Mouse (Mus musculus) cerebellum, postnatal 14 days (tissue): ENCODE results near the gene Ercc5.

Experiments
- DNase-seq, 2 experiments: peaks; one replicate each; pipeline ENCODE4 v3.0.0; 2021; ENCODE audit warnings: mixed read lengths in 2 of 2

Ercc5 gene

GRCm38 (mm10) chr1:44147563-44148381 is at the start of gene Ercc5:
Ercc5 (plus strand) TSS chr1:44147744.
- peak; percentile 83 to 88 for DNase-seq

- DNase-seq: peak; percentile 33 to 50
Measured at GRCm38 (mm10) chr1:44101448-44102225, 45.9 kb upstream of the Ercc5 start.

GRCm38 (mm10) chr1:44102259-44102717 is 45.3 kb upstream of the Ercc5 start, which contains the start of gene Tex30:
Tex30 (minus strand) TSS chr1:44102441.
- DNase-seq: peak; percentile 93 to 95

GRCm38 (mm10) chr1:44102939-44103338 is 44.6 kb upstream of the Ercc5 start:
- DNase-seq: no peak

- DNase-seq: no peak
Measured at GRCm38 (mm10) chr1:44117571-44117970, 30.0 kb upstream of the Ercc5 start.

- peak; percentile 90 for DNase-seq
Measured at GRCm38 (mm10) chr1:44118239-44119054, 29.1 kb upstream of the Ercc5 start, which contains the start of the genes Kdelc1 and Bivm. Kdelc1 (minus strand) TSS chr1:44118808. Bivm (plus strand) TSS chr1:44118957.

GRCm38 (mm10) chr1:44119201-44120073 is 28.1 kb upstream of the Ercc5 start:
- peak; percentile 82 to 84 for DNase-seq

GRCm38 (mm10) chr1:44120074-44120406 is 27.5 kb upstream of the Ercc5 start:
- DNase-seq: no peak

- DNase-seq: no peak
Measured at GRCm38 (mm10) chr1:44122256-44122655, 25.3 kb upstream of the Ercc5 start.

GRCm38 (mm10) chr1:44125590-44125989 is 22.0 kb upstream of the Ercc5 start:
- no peak for DNase-seq

- DNase-seq: no peak
Measured at GRCm38 (mm10) chr1:44129929-44130581, 17.5 kb upstream of the Ercc5 start.

GRCm38 (mm10) chr1:44140232-44140631 is 7.3 kb upstream of the Ercc5 start:
- no peak for DNase-seq

GRCm38 (mm10) chr1:44142747-44143146 is 4.8 kb upstream of the Ercc5 start:
- no peak for DNase-seq

GRCm38 (mm10) chr1:44148706-44149105 is 1.2 kb downstream of the Ercc5 start:
- peak in 1 of 2 experiments; percentile 16 for DNase-seq

GRCm38 (mm10) chr1:44155287-44155686 is 7.7 kb downstream of the Ercc5 start:
- DNase-seq: no peak

GRCm38 (mm10) chr1:44158317-44158716 is 10.8 kb downstream of the Ercc5 start:
- DNase-seq: no peak

GRCm38 (mm10) chr1:44161818-44162217 is 14.3 kb downstream of the Ercc5 start:
- no peak for DNase-seq

GRCm38 (mm10) chr1:44162389-44162788 is 14.8 kb downstream of the Ercc5 start:
- no peak for DNase-seq

GRCm38 (mm10) chr1:44167859-44168383 is 20.4 kb downstream of the Ercc5 start:
- DNase-seq: peak in 1 of 2 experiments; percentile 13

GRCm38 (mm10) chr1:44172656-44173055 is 25.1 kb downstream of the Ercc5 start:
- DNase-seq: no peak

- no peak for DNase-seq
Measured at GRCm38 (mm10) chr1:44173903-44174302, 26.4 kb downstream of the Ercc5 start.
